Mouse (Mus musculus) hindbrain, postnatal 0 days (tissue): Measurements from ENCODE around the gene P4hb. TPM values are rescaled to one million over a fixed set of nuclear protein-coding genes. Genes with fewer than 3 reads are reported as not detected.

ENCODE experiments used
- ATAC-seq: fragments of 200-750 bp; cut with Nextera tagmentation; 2 replicates; pipeline ENCODE4 v1.8.0; 2017; ENCODE audit warnings: mild to moderate bottlenecking, moderate TSS enrichment, moderate library complexity
- DNase-seq: peaks from one replicate; pipeline ENCODE4 v3.0.0-alpha.2; 2015; ENCODE audit warnings: low spot score
- H3K27ac ChIP-seq: fragments of 300-500 bp; sonication (generic); 2 replicates; pipeline ENCODE4 v1.5.1; 2014; ENCODE audit warnings: mild to moderate bottlenecking
- H3K27me3 ChIP-seq: fragments of 300-500 bp; sonication (generic); 2 replicates; pipeline ENCODE4 v1.6.1; 2014; ENCODE audit warnings: low read length, mixed read lengths; ENCODE audit not compliant: insufficient read depth
- H3K36me3 ChIP-seq: fragments of 300-500 bp; sonication (generic); 2 replicates; pipeline ENCODE4 v1.6.1; 2014; ENCODE audit warnings: low read length, mixed read lengths; ENCODE audit not compliant: insufficient read depth
- H3K4me1 ChIP-seq: fragments of 300-500 bp; sonication (generic); 2 replicates; pipeline ENCODE4 v1.6.1; 2014; ENCODE audit warnings: antibody characterized with exemption, low read length, mixed read lengths; ENCODE audit not compliant: insufficient read depth
- H3K4me2 ChIP-seq: fragments of 300-500 bp; sonication (generic); 2 replicates; pipeline ENCODE4 v1.6.1; 2014; ENCODE audit warnings: low read depth, mild to moderate bottlenecking, low read length, moderate library complexity, mixed read lengths
- H3K4me3 ChIP-seq: fragments of 300-500 bp; sonication (generic); 2 replicates; pipeline ENCODE4 v1.5.1; 2014; ENCODE audit warnings: low read length
- H3K9ac ChIP-seq: fragments of 300-500 bp; sonication (generic); replicated peaks from 2 replicates; pipeline ENCODE4 v1.6.1; 2014; ENCODE audit warnings: mild to moderate bottlenecking, low read length, moderate library complexity, mixed read lengths
- H3K9me3 ChIP-seq: fragments of 300-500 bp; sonication (generic); 2 replicates; pipeline ENCODE4 v1.6.1; 2016; ENCODE audit warnings: low read length, mixed read lengths
- CTCF ChIP-seq: IDR thresholded peaks from 2 replicates; pipeline ENCODE4 v1.5.1; 2016; ENCODE audit warnings: antibody characterized with exemption, control low read depth, low read depth
- WGBS: fragments of 180-500 bp; shearing (Covaris S2); extraction: QIAGEN DNeasy Blood & Tissue Kit; methylation state at CpG from one replicate; pipeline ENCODE4 v1.1.7; 2014; 5-methylcytosine and 5-hydroxymethylcytosine counted together
- polyA plus RNA-seq: library from polyadenylated mRNA; unstranded; fragments of >200 nt; fragmentation: Nextera tagmentation; extraction: Ambion mirVana; gene quantifications from 2 replicates; pipeline ENCODE4 v1.2.1, GENCODE M21; 2015
- total RNA-seq: library from RNA; depleted of rRNA; stranded (reverse); fragments of >200 nt; gene quantifications from 2 replicates; pipeline ENCODE4 v1.2.3, GENCODE M21; 2014

P4hb gene
- total and polyA plus RNA-seq, 2 experiments from 2014 or later = 147 to 222 TPM

GRCm38 (mm10) chr11:120610477-120611046, 37.5 kb upstream of the P4hb start:
- DNase-seq (no peak), ATAC-seq (no peak)
- Histone ChIP-seq H3K27ac (no peak overlapping the region), H3K4me3 (no peak overlapping the region), H3K36me3 (peaks cover 20% of the 10 kb centered on the region), H3K9me3 (no peaks in the 10 kb centered on the region), H3K27me3 (no peaks in the 10 kb centered on the region), H3K9ac (no peak overlapping the region), H3K4me2 (no peak overlapping the region), H3K4me1 (0 out of 2 replicates have a peak, but pooled peaks cover 6% of the 10 kb centered on the region)
- 79% methylated on average over 9 of the region's 9 CpGs for WGBS
- TF ChIP-seq CTCF = no peak

GRCm38 (mm10) chr11:120609250-120609649, 36.2 kb upstream of the P4hb start:
- Histone ChIP-seq H3K4me1 (0 out of 2 replicates have a peak, but pooled peaks cover 6% of the 10 kb centered on the region), H3K9me3 (no peaks in the 10 kb centered on the region), H3K4me3 (no peak overlapping the region), H3K36me3 (peaks cover 30% of the 10 kb centered on the region), H3K4me2 (no peak overlapping the region), H3K27me3 (no peaks in the 10 kb centered on the region), H3K27ac (no peak overlapping the region), H3K9ac (0 out of 2 replicates have a peak overlapping the region, but pooled peaks have one; percentile 9)
- no peak for TF ChIP-seq CTCF
- DNase-seq (no peak), ATAC-seq (no peak)
- WGBS = 31% methylated on average over 8 of the region's 8 CpGs

- no peaks in the 10 kb centered on the region for H3K9me3 ChIP-seq
- ATAC-seq (no peak), DNase-seq (no peak)
- H3K27ac ChIP-seq = no peak within 1 kb of the TSS
- no peaks in the 10 kb centered on the region for H3K27me3 ChIP-seq
- peak within 1 kb of the TSS; percentile 18; the same call in 1 of the 2 replicates for H3K9ac ChIP-seq
- peak within 1 kb of the TSS; percentile 47 for H3K4me2 ChIP-seq
- peak within 1 kb of the TSS; percentile 16 for H3K4me3 ChIP-seq
- peaks cover 35% of the 10 kb centered on the region for H3K36me3 ChIP-seq
- 8% methylated on average over 45 of the region's 45 CpGs for WGBS
- no peak for TF ChIP-seq CTCF
- H3K4me1 ChIP-seq = 0 out of 2 replicates have a peak, but pooled peaks cover 6% of the 10 kb centered on the region
Observed at GRCm38 (mm10) chr11:120608241-120609034, 35.4 kb upstream of the P4hb start, which contains the start of gene Npb. Npb (plus strand) TSS chr11:120608477.

GRCm38 (mm10) chr11:120606764-120607163, 33.7 kb upstream of the P4hb start:
- TF ChIP-seq CTCF = no peak
- no peak overlapping the region for H3K9ac ChIP-seq
- 74% methylated on average over 4 of the region's 4 CpGs for WGBS
- no peak overlapping the region for H3K4me2 ChIP-seq
- H3K27me3 ChIP-seq = no peaks in the 10 kb centered on the region
- H3K4me1 ChIP-seq = 0 out of 2 replicates have a peak, but pooled peaks cover 6% of the 10 kb centered on the region
- no peak overlapping the region for H3K4me3 ChIP-seq
- no peak overlapping the region for H3K27ac ChIP-seq
- H3K36me3 ChIP-seq = peaks cover 33% of the 10 kb centered on the region
- no peak for ATAC-seq
- DNase-seq = no peak
- H3K9me3 ChIP-seq = no peaks in the 10 kb centered on the region

- H3K4me3 ChIP-seq = no peak overlapping the region
- WGBS = 85% methylated on average over 7 of the region's 7 CpGs
- ATAC-seq (no peak), DNase-seq (no peak)
- no peak for TF ChIP-seq CTCF
- H3K27ac ChIP-seq = no peak overlapping the region
- H3K36me3 ChIP-seq = peaks cover 29% of the 10 kb centered on the region
- no peak overlapping the region for H3K4me2 ChIP-seq
- no peaks in the 10 kb centered on the region for H3K27me3 ChIP-seq
- 0 out of 2 replicates have a peak, but pooled peaks cover 6% of the 10 kb centered on the region for H3K4me1 ChIP-seq
- no peak overlapping the region for H3K9ac ChIP-seq
- no peaks in the 10 kb centered on the region for H3K9me3 ChIP-seq
Observed at GRCm38 (mm10) chr11:120605667-120606066, 32.6 kb upstream of the P4hb start.

GRCm38 (mm10) chr11:120603545-120603944, 30.5 kb upstream of the P4hb start:
- H3K4me1 ChIP-seq = peaks cover 8% of the 10 kb centered on the region; the same call in 1 of the 2 replicates
- no peak overlapping the region for H3K4me3 ChIP-seq
- H3K4me2 ChIP-seq = no peak overlapping the region
- H3K9ac ChIP-seq = no peak overlapping the region
- no peak overlapping the region for H3K27ac ChIP-seq
- no peak for DNase-seq
- TF ChIP-seq CTCF = no peak
- H3K36me3 ChIP-seq = peaks cover 31% of the 10 kb centered on the region
- H3K27me3 ChIP-seq = no peaks in the 10 kb centered on the region
- ATAC-seq = no peak
- WGBS = 89% methylated on average over 2 of the region's 2 CpGs
- H3K9me3 ChIP-seq = no peaks in the 10 kb centered on the region

GRCm38 (mm10) chr11:120600716-120601115, 27.7 kb upstream of the P4hb start:
- DNase-seq (no peak), ATAC-seq (no peak)
- Histone ChIP-seq H3K4me1 (peaks cover 12% of the 10 kb centered on the region), H3K27me3 (no peaks in the 10 kb centered on the region), H3K9me3 (no peaks in the 10 kb centered on the region), H3K4me3 (no peak overlapping the region), H3K9ac (no peak overlapping the region), H3K27ac (no peak overlapping the region), H3K36me3 (peaks cover 38% of the 10 kb centered on the region), H3K4me2 (no peak overlapping the region)
- 97% methylated on average over 3 of the region's 3 CpGs for WGBS
- TF ChIP-seq CTCF = no peak
